Mouse (Mus musculus): ENCODE measurements around the gene Pex5l.

- TF ChIP-seq CTCF (IDR thresholded peaks at IDR 0.05; ENCODE audit: extremely low read depth, insufficient read depth, insufficient read length, insufficient replicate concordance) = no peak
- no peak for TF ChIP-seq POLR2A (IDR thresholded peaks at IDR 0.05; ENCODE audit: low read depth, low read length)
These were observed 545 bp upstream of the Pex5l start for GRCm38 (mm10) chr3:33143592-33143991.
